Mouse (Mus musculus) neural tube, embryonic 11.5 days (tissue): Measurements from ENCODE around the gene Zkscan1. TPM values are rescaled to one million over a fixed set of nuclear protein-coding genes. Genes with fewer than 3 reads are reported as not detected.
"Not testable (repeated sequence)": the region's sequence is repeated elsewhere in the genome, so short reads cannot be mapped to it uniquely, and the experiment has no call there.

ENCODE experiments used
- ATAC-seq: fragments of 200-750 bp; cut with Nextera tagmentation; 2 replicates; pipeline ENCODE4 v1.8.0; 2017; ENCODE audit warnings: moderate number of reproducible peaks, mild to moderate bottlenecking, moderate TSS enrichment, moderate library complexity; ENCODE audit not compliant: insufficient read depth, low FRiP score, low TSS enrichment
- DNase-seq: peaks from one replicate; pipeline ENCODE4 v3.0.0-alpha.2; 2015; ENCODE audit warnings: low spot score
- H3K27ac ChIP-seq: fragments of 300-500 bp; sonication (generic); 2 replicates; pipeline ENCODE4 v1.5.1; 2014; ENCODE audit warnings: low read depth, mild to moderate bottlenecking, low read length
- H3K27me3 ChIP-seq: fragments of 300-500 bp; sonication (generic); 2 replicates; pipeline ENCODE4 v1.6.1; 2014; ENCODE audit warnings: mild to moderate bottlenecking, low read length, mixed read lengths; ENCODE audit not compliant: control insufficient read depth, insufficient read depth
- H3K36me3 ChIP-seq: fragments of 300-500 bp; sonication (generic); 2 replicates; pipeline ENCODE4 v1.6.1; 2014; ENCODE audit warnings: mild to moderate bottlenecking, low read length, moderate library complexity, mixed read lengths; ENCODE audit not compliant: control insufficient read depth, insufficient read depth
- H3K4me1 ChIP-seq: fragments of 300-500 bp; sonication (generic); 2 replicates; pipeline ENCODE4 v1.6.1; 2014; ENCODE audit warnings: low read length, mixed read lengths; ENCODE audit not compliant: control insufficient read depth, insufficient read depth
- H3K4me2 ChIP-seq: fragments of 300-500 bp; sonication (generic); 2 replicates; pipeline ENCODE4 v1.6.1; 2014; ENCODE audit warnings: low read depth, mild to moderate bottlenecking, moderate library complexity
- H3K4me3 ChIP-seq: fragments of 300-500 bp; sonication (generic); 2 replicates; pipeline ENCODE4 v1.5.1; 2014; ENCODE audit warnings: low read depth, low read length
- H3K9ac ChIP-seq: fragments of 300-500 bp; sonication (generic); 2 replicates; pipeline ENCODE4 v1.6.1; 2014; ENCODE audit warnings: mild to moderate bottlenecking, low read length
- H3K9me3 ChIP-seq: fragments of 300-500 bp; sonication (generic); 2 replicates; pipeline ENCODE4 v1.6.1; 2016; ENCODE audit warnings: low read length; ENCODE audit not compliant: control insufficient read depth
- WGBS: fragments of 180-500 bp; shearing (Covaris S2); extraction: QIAGEN DNeasy Blood & Tissue Kit; methylation state at CpG from one replicate; pipeline ENCODE4 v1.1.7; 2014; 5-methylcytosine and 5-hydroxymethylcytosine counted together
- polyA plus RNA-seq: library from polyadenylated mRNA; unstranded; fragments of >200 nt; fragmentation: Nextera tagmentation; extraction: Ambion mirVana; gene quantifications from 2 replicates; pipeline ENCODE4 v1.2.1, GENCODE M21; 2014

Gene Zkscan1
- polyA plus RNA-seq, result 43.8 and 45.1 TPM in 2 replicates

DNA sequence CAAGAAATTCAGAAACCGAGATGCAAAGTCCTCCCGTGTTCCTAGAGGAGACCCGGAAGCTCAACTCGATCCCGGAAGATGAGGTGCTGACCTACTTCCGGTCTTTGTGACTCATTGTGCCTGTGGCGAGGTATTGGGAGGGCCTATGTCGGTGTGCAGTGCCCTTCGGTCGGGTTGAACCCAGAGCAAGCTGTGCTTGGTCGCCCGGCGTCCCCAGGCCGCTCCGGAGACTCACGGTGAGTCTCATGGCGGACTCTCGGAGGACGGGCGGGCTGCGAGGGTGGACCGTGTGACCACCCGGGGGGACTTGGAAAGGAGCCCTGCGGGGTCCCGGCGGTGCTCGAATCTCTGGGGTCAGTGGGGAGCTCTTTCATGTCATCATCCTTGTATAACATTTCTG is at the start of gene Zkscan1:
Zkscan1 (plus strand) TSS at position 89 of the 400 bp plus-strand sequence.
- H3K27ac ChIP-seq, result peak within 1 kb of the TSS; percentile 90
- peak within 1 kb of the TSS; percentile 99 for H3K9ac ChIP-seq
- peak within 1 kb of the TSS; percentile 60 for H3K4me2 ChIP-seq
- H3K4me1 ChIP-seq, result peaks cover 4% of the 10 kb centered on the region; the same call in 1 of the 2 replicates
- H3K27me3 ChIP-seq, result no peaks in the 10 kb centered on the region
- no peaks in the 10 kb centered on the region for H3K9me3 ChIP-seq
- peak; percentile 96 for ATAC-seq
- peak within 1 kb of the TSS; percentile 79 for H3K4me3 ChIP-seq
- under 1% methylated on average over 27 of the region's 27 CpGs for WGBS
- peak; percentile 85 for DNase-seq
- H3K36me3 ChIP-seq, result no peaks in the 10 kb centered on the region; the same call in none of the 2 replicates

DNA sequence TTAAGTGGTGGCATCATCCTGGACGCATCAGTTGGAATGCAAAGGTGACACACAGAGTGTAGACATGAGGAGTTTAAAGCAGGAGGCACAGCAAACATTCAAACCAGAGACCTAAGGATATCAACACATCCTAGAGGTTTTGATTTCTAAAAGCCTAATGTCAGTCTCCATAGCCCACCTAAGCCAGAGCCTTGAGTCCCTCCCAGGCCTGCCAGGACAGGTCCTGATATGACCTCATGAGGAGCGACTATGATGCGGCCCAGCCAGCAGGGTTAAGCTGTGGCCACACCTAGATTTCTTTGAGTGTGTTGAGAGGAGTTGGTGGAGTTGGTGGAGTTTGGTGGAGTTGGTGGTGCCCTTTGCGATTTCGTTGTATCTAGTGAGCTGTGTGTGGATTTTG is 32.0 kb upstream of the Zkscan1 start, which contains the start of gene Smok3c:
Smok3c (plus strand) TSS at position 301 of the 400 bp plus-strand sequence.
- H3K9ac ChIP-seq, H3K27me3 ChIP-seq, DNase-seq, H3K4me1 ChIP-seq, H3K27ac ChIP-seq, ATAC-seq, H3K36me3 ChIP-seq, H3K4me3 ChIP-seq, H3K4me2 ChIP-seq, H3K9me3 ChIP-seq: not testable (repeated sequence)
- no CpG with 5 or more reads among the region's 5 CpGs for WGBS

- Histone ChIP-seq H3K9me3 (no peaks in the 10 kb centered on the region), H3K27ac (no peak overlapping the region), H3K4me2 (no peak overlapping the region), H3K4me3 (no peak overlapping the region), H3K27me3 (no peaks in the 10 kb centered on the region), H3K9ac (no peak overlapping the region), H3K4me1 (no peaks in the 10 kb centered on the region), H3K36me3 (no peaks in the 10 kb centered on the region)
- DNase-seq (no peak), ATAC-seq (no peak)
- 85% methylated on average over 4 of the region's 4 CpGs for WGBS
Observed at GRCm38 (mm10) chr5:138073803-138074202, 11.1 kb upstream of the Zkscan1 start.

DNA sequence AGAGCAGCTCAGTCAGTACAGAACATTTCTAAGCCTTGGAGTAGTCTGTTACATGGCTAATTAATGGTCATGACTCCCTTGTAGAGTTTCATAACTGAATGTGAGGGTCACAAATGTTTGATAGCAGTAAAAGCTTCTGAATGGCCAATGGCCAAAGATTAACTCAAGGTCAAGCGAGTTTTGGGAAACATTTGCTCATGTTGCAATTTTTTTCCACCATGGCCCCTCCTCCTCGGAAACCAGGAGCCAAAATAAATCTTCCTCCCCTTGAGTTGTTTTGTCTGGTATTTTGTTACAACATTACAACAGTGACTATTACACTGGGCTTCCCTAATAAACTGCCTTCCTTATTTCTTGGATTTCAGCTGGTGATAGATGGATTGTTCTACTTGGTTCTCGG is 9.2 kb upstream of the Zkscan1 start:
- 78% methylated on average over 3 of the region's 3 CpGs for WGBS
- Histone ChIP-seq H3K27me3 (no peaks in the 10 kb centered on the region), H3K4me1 (no peaks in the 10 kb centered on the region), H3K4me3 (no peak overlapping the region), H3K9me3 (no peaks in the 10 kb centered on the region), H3K27ac (no peak overlapping the region), H3K9ac (no peak overlapping the region), H3K36me3 (no peaks in the 10 kb centered on the region), H3K4me2 (no peak overlapping the region)
- ATAC-seq (no peak), DNase-seq (no peak)

DNA sequence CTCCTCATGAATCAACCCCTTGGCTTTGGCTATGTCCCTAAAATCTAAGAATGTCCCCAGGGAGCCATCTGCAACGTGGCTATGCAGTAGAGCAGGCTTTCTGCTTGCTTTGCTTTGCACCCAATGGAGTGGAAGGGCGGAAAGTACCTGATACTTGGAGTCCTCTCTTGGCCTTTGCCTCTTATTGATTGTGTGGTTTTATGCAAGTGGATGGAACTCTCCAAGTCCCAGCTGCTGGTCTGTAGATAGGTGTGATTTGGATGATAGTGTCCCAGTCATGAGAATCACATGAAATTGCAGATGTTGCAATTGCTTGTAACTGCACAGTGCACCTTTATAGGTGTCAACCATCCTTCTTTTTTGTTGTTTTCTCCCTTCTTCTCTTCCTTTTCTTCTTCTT is 8.7 kb upstream of the Zkscan1 start:
- H3K36me3 ChIP-seq, result no peaks in the 10 kb centered on the region
- no peaks in the 10 kb centered on the region for H3K9me3 ChIP-seq
- no peaks in the 10 kb centered on the region for H3K4me1 ChIP-seq
- H3K4me3 ChIP-seq, result no peak overlapping the region
- H3K27me3 ChIP-seq, result no peaks in the 10 kb centered on the region
- H3K27ac ChIP-seq, result no peak overlapping the region
- no peak for ATAC-seq
- H3K4me2 ChIP-seq, result no peak overlapping the region
- no peak for DNase-seq
- H3K9ac ChIP-seq, result no peak overlapping the region
- WGBS, result 54% methylated on average over 2 of the region's 2 CpGs

DNA sequence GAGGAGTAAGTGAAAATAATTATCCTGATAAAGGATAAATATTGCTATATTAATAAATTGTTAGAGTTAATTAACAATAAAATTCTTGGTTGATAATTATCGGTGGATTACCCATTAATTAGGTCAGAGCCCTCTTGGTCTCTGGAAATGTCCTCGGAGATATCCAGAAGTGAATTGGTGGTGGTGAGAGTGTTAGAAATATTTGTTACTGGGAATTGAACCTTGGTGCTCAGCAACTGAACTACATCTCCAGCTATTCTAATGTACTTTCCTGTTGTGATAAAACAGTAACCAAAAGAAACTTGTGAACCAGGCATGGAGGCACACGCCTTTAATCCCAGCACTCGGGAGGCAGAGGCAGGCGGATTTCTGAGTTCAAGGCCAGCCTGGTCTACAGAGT is 4.4 kb upstream of the Zkscan1 start:
- Histone ChIP-seq H3K27ac (no peak overlapping the region), H3K9ac (no peak overlapping the region), H3K4me1 (no peaks in the 10 kb centered on the region), H3K4me3 (no peak overlapping the region), H3K9me3 (no peaks in the 10 kb centered on the region), H3K4me2 (no peak overlapping the region), H3K36me3 (no peaks in the 10 kb centered on the region), H3K27me3 (no peaks in the 10 kb centered on the region)
- 88% methylated on average over 5 of the region's 5 CpGs for WGBS
- DNase-seq, result no peak
- no peak for ATAC-seq

GRCm38 (mm10) chr5:138081446-138081845 is 3.4 kb upstream of the Zkscan1 start:
- ATAC-seq, result no peak
- H3K27me3 ChIP-seq, result no peaks in the 10 kb centered on the region
- H3K27ac ChIP-seq, result no peak overlapping the region
- no peaks in the 10 kb centered on the region for H3K9me3 ChIP-seq
- H3K9ac ChIP-seq, result no peak overlapping the region
- DNase-seq, result no peak
- 84% methylated on average over 9 of the region's 9 CpGs for WGBS
- H3K4me3 ChIP-seq, result no peak overlapping the region
- no peaks in the 10 kb centered on the region for H3K36me3 ChIP-seq
- peaks cover 4% of the 10 kb centered on the region; the same call in 1 of the 2 replicates for H3K4me1 ChIP-seq
- no peak overlapping the region for H3K4me2 ChIP-seq

DNA sequence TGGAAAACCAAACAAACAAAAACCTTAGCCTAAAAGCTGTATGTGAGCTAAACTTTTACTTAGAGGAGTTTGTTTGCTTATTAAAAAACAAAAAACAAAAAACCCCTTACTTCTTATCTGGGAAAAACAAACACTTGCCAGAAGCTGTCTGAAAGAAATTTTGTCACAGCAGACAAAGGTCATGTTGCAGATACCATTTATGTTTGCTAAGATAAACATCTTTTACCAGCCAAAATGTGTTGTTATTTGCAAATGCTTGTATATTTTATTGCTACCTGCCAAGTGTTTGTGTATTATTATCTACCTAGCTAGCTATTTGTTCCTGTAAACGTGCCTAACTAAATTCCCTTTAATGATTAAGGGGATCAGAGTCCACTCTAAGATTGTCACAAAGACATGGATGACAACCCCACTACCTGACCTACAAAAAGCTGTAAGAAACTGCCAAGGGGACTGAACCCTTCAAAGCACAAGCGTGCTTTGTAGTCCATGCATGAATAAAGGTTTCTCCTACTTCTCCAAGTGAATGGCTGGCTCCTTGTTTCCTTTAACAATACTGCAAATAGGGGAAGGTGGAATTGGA is 1.5 kb upstream of the Zkscan1 start:
- H3K27ac ChIP-seq, result no peak overlapping the region
- H3K36me3 ChIP-seq, result no peaks in the 10 kb centered on the region; the same call in none of the 2 replicates
- DNase-seq (no peak), ATAC-seq (no peak)
- H3K27me3 ChIP-seq, result no peaks in the 10 kb centered on the region
- no peak overlapping the region for H3K4me3 ChIP-seq
- no peak overlapping the region for H3K4me2 ChIP-seq
- peaks cover 4% of the 10 kb centered on the region; the same call in 1 of the 2 replicates for H3K4me1 ChIP-seq
- no peaks in the 10 kb centered on the region for H3K9me3 ChIP-seq
- H3K9ac ChIP-seq, result no peak overlapping the region
- WGBS, result 74% methylated on average over 2 of the region's 2 CpGs

GRCm38 (mm10) chr5:138083936-138084335 is 948 bp upstream of the Zkscan1 start:
- no peak overlapping the region for H3K27ac ChIP-seq
- WGBS, result 95% methylated on average over 2 of the region's 2 CpGs
- no peak overlapping the region for H3K4me3 ChIP-seq
- no peak overlapping the region for H3K9ac ChIP-seq
- H3K4me2 ChIP-seq, result no peak overlapping the region
- ATAC-seq, result no peak
- H3K4me1 ChIP-seq, result peaks cover 4% of the 10 kb centered on the region; the same call in 1 of the 2 replicates
- no peaks in the 10 kb centered on the region for H3K9me3 ChIP-seq
- DNase-seq, result no peak
- H3K36me3 ChIP-seq, result no peaks in the 10 kb centered on the region; the same call in none of the 2 replicates
- H3K27me3 ChIP-seq, result no peaks in the 10 kb centered on the region
